In the genomic region with DNA sequence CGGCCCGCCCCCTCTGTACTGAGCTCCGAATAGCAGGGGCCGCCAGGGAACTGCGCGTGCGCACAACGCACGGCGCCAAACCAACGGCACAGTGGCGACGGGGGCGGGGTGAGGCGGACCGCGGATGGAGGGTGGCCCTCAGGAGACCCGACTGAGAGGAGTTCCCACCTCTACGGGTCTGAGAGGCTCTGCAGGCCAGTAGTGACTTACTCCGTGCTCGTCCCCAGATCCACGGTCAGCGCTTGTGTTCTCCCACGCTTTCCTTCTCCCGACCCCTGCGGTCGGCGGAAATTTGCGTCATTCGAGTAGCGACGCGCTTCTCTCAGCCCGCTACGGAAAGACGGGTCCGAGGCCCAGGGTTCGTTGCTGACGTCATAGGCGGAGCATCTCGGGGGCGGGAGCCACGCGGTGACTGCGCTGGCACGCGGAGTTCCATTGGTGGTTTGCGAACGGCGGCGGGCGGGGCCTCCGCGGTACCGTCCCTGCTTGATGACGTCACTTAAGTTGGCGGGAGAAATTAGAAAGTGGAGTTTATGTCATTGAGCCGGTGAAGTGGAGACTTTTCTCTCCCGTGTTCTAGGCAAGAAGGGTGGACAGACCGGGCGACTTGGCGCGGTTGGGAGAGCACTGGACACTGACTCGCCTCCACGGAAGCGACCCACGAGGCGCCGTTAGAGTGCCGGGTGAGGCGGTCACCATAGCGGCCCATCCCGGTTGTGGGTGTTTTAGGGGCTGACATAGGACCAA, we compare ENCODE assay signal across 8 mouse cellular contexts. TPM values are rescaled to one million over a fixed set of nuclear protein-coding genes. Genes with fewer than 3 reads are reported as not detected.
DNase-seq lines count a peak whose midpoint lies in the region; ATAC-seq and TF ChIP-seq lines count a peak whose summit lies in the region.

Gene Larp7, minus strand, starts transcription at position 377 of the 747 bp plus-strand sequence.
Gene Zgrf1, plus strand, starts transcription at position 517 of the 747 bp plus-strand sequence.

- peak; percentile 72 for DNase-seq in G1E (ENCODE audit: low spot score)
- DNase-seq in cerebellum, adult 18-20 months, result peak; percentile 99
- peak; percentile 97 for DNase-seq in heart, postnatal 36 days
- peak; percentile 99 for DNase-seq in layer of hippocampus, adult 2 months (ENCODE audit: low spot score in 2 of 2)
- peak; percentile 100 for DNase-seq in lung, embryonic 14.5 days
- DNase-seq in thymus, adult 2 months, result peak; percentile 98

- no peak for TF ChIP-seq CTCF in G1E (IDR thresholded peaks at IDR 0.05; ENCODE audit: low read depth, low read length)
- peak; percentile 26 for TF ChIP-seq CTCF in layer of hippocampus, adult 2 months (conservative IDR thresholded peaks at IDR 0.05)
- 0 out of 2 replicates have a peak, but pooled peaks have one; percentile 6 for TF ChIP-seq CTCF in lung, embryonic 14.5 days (IDR thresholded peaks at IDR 0.05; ENCODE audit: low read depth)
- no peak for TF ChIP-seq CTCF in olfactory bulb, adult 2 months (IDR thresholded peaks at IDR 0.05; ENCODE audit: insufficient read depth, low read depth, low read length)
- peak; percentile 74 for TF ChIP-seq CTCF in thymus, adult 2 months (IDR thresholded peaks at IDR 0.05; ENCODE audit: borderline replicate concordance, control insufficient read depth, extremely low read depth, insufficient read depth, low read length, poor library complexity)

- H3K4me1 ChIP-seq in G1E (ENCODE audit: insufficient read depth, low read depth, low read length), result peaks cover 33% of the 10 kb centered on the region
- H3K4me1 ChIP-seq in forebrain, embryonic 16.5 days (replicated peaks; ENCODE audit: control insufficient read depth, insufficient read depth, low read length), result peaks cover 8% of the 10 kb centered on the region
- no peaks in the 10 kb centered on the region for H3K4me1 ChIP-seq in lung, embryonic 14.5 days (ENCODE audit: insufficient read depth)
- no peaks in the 10 kb centered on the region for H3K4me1 ChIP-seq in olfactory bulb, adult 2 months (ENCODE audit: control insufficient read depth, insufficient read depth, low read length)
- H3K4me1 ChIP-seq in thymus, adult 2 months (replicated peaks; ENCODE audit: control insufficient read depth, insufficient read depth, low read length), result peaks cover 2% of the 10 kb centered on the region

- peak within 1 kb of the TSS; percentile 91 for H3K27ac ChIP-seq in forebrain, embryonic 16.5 days (ENCODE audit: low read length)
- H3K27ac ChIP-seq in layer of hippocampus, adult 2 months, result peak within 1 kb of the TSS; percentile 98
- peak within 1 kb of the TSS; percentile 93 for H3K27ac ChIP-seq in lung, embryonic 14.5 days (ENCODE audit: low read depth)
- H3K27ac ChIP-seq in olfactory bulb, adult 2 months (ENCODE audit: insufficient read depth, low read depth, low read length), result peak within 1 kb of the TSS; percentile 94
- H3K27ac ChIP-seq in thymus, adult 2 months (ENCODE audit: control insufficient read depth, insufficient read depth, low read length), result peak within 1 kb of the TSS; percentile 90

- H3K9me3 ChIP-seq in G1E (replicated peaks), result no peaks in the 10 kb centered on the region
- H3K9me3 ChIP-seq in forebrain, embryonic 16.5 days (ENCODE audit: control insufficient read depth, low read length), result no peaks in the 10 kb centered on the region
- H3K9me3 ChIP-seq in lung, embryonic 14.5 days (ENCODE audit: low read depth, low read length), result no peaks in the 10 kb centered on the region

- peak within 1 kb of the TSS; percentile 75 for H3K9ac ChIP-seq in forebrain, embryonic 16.5 days (replicated peaks; ENCODE audit: low read depth, low read length)
- peak within 1 kb of the TSS; percentile 73 for H3K9ac ChIP-seq in lung, embryonic 14.5 days

- H3K27me3 ChIP-seq in G1E (ENCODE audit: insufficient read depth, low read length), result no peaks in the 10 kb centered on the region
- H3K27me3 ChIP-seq in forebrain, embryonic 16.5 days (replicated peaks; ENCODE audit: control insufficient read depth, insufficient read depth, low read length), result no peaks in the 10 kb centered on the region
- no peaks in the 10 kb centered on the region for H3K27me3 ChIP-seq in lung, embryonic 14.5 days (ENCODE audit: insufficient read depth, low read length)
- H3K27me3 ChIP-seq in thymus, adult 2 months (ENCODE audit: control insufficient read depth, insufficient read depth, low read length), result no peaks in the 10 kb centered on the region

- ATAC-seq in G1E (ENCODE audit: extremely low read depth, insufficient number of reproducible peaks, low FRiP score, poor library complexity, severe bottlenecking), result peak; percentile 93
- ATAC-seq in forebrain, embryonic 16.5 days, result peak; percentile 99
- peak; percentile 99 for ATAC-seq in lung, embryonic 14.5 days (ENCODE audit: insufficient read depth)

- H3K4me2 ChIP-seq in forebrain, embryonic 16.5 days (ENCODE audit: low read length), result peak within 1 kb of the TSS; percentile 82
- peak within 1 kb of the TSS; percentile 57 for H3K4me2 ChIP-seq in lung, embryonic 14.5 days

- peak; percentile 39; the same call in 1 of the 2 replicates for TF ChIP-seq POLR2A in olfactory bulb, adult 2 months (IDR thresholded peaks at IDR 0.05; ENCODE audit: insufficient read depth, low read depth, low read length)
- peak; percentile 48; the same call in 1 of the 2 replicates for TF ChIP-seq POLR2A in thymus, adult 2 months (IDR thresholded peaks at IDR 0.05; ENCODE audit: control insufficient read depth, extremely low read depth, insufficient read depth, low read length, poor library complexity)

- WGBS in forebrain, embryonic 16.5 days, result under 1% methylated on average over 67 of the region's 73 CpGs
- WGBS in lung, embryonic 14.5 days, result under 1% methylated on average over 72 of the region's 73 CpGs
- WGBS in olfactory bulb, adult 2 months, result under 1% methylated on average over 73 of the region's 73 CpGs
- WGBS in thymus, adult 2 months, result under 1% methylated on average over 73 of the region's 73 CpGs

- intact Hi-C loops in heart, postnatal 36 days (cut with DNase I), result loop anchor here (2.0 to 10.0 kb wide), 2 partner anchors 284 to 368 kb away; partner anchors contain the start of gene Ap1ar

- peak within 1 kb of the TSS; percentile 78 for H3K4me3 ChIP-seq in G1E (ENCODE audit: low read depth, low read length)
- H3K4me3 ChIP-seq in forebrain, embryonic 16.5 days (replicated peaks; ENCODE audit: low read length), result peak within 1 kb of the TSS; percentile 77
- H3K4me3 ChIP-seq in layer of hippocampus, adult 2 months, result peak within 1 kb of the TSS; percentile 100
- peak within 1 kb of the TSS; percentile 80 for H3K4me3 ChIP-seq in lung, embryonic 14.5 days (ENCODE audit: low read depth, low read length)
- peak within 1 kb of the TSS; percentile 65 for H3K4me3 ChIP-seq in olfactory bulb, adult 2 months (ENCODE audit: insufficient read depth, low read depth, low read length)
- H3K4me3 ChIP-seq in thymus, adult 2 months (ENCODE audit: control insufficient read depth, insufficient read depth, low read length), result peak within 1 kb of the TSS; percentile 91

- H3K36me3 ChIP-seq in G1E (replicated peaks), result peaks cover 27% of the 10 kb centered on the region
- H3K36me3 ChIP-seq in forebrain, embryonic 16.5 days (ENCODE audit: control insufficient read depth, insufficient read depth), result no peaks in the 10 kb centered on the region
- H3K36me3 ChIP-seq in lung, embryonic 14.5 days (ENCODE audit: insufficient read depth), result peaks cover 20% of the 10 kb centered on the region; the same call in 1 of the 2 replicates
- no peaks in the 10 kb centered on the region for H3K36me3 ChIP-seq in thymus, adult 2 months (ENCODE audit: control insufficient read depth, insufficient read depth, low read length)

RNA-seq across cellular contexts. Expression of gene Larp7, which starts in this region (rescaled TPM):
- total RNA-seq in G1E (2014; fragmentation: Nextera tagmentation), result 76.6 and 86.7 TPM in 2 replicates
- total RNA-seq in G1E (2017), result 88.3 and 111 TPM in 2 replicates
- polyA plus RNA-seq in G1E (2012), result 44.9 and 48.0 TPM in 2 replicates
- polyA plus RNA-seq in forebrain, embryonic 16.5 days (2015; fragmentation: Nextera tagmentation; extraction: Ambion mirVana), result 30.1 and 31.1 TPM in 2 replicates
- total RNA-seq in heart, postnatal 36 days (2021), result 10 to 100 TPM; 19.9 to 22.6 TPM
- total RNA-seq in layer of hippocampus, adult 2 months (2021), result 10 to 100 TPM; 16.6 to 20.7 TPM
- 61.6 and 65.8 TPM in 2 replicates for polyA plus RNA-seq in lung, embryonic 14.5 days (2014; fragmentation: Nextera tagmentation; extraction: Ambion mirVana)
- not detected in 2 replicates for polyA plus RNA-seq in olfactory bulb, adult 2 months (2012; ENCODE audit: insufficient read depth, insufficient read length, low replicate concordance, missing spikeins)
- 2.8 and 3.5 TPM in 2 replicates for polyA plus RNA-seq in thymus, adult 2 months (2012; rRNA removed)

RNA-seq across cellular contexts. Expression of gene Zgrf1, which starts in this region (rescaled TPM):
- total RNA-seq in G1E (2014; fragmentation: Nextera tagmentation) (84.1 and 106 TPM in 2 replicates), G1E (2017) (33.4 and 36.5 TPM in 2 replicates)
- polyA plus RNA-seq in G1E (2012), result 1.6 and 2.4 TPM in 2 replicates
- 4.9 and 5.2 TPM in 2 replicates for polyA plus RNA-seq in forebrain, embryonic 16.5 days (2015; fragmentation: Nextera tagmentation; extraction: Ambion mirVana)
- total RNA-seq in heart, postnatal 36 days (2021), result under 1 TPM; 0.68 to 0.89 TPM
- total RNA-seq in layer of hippocampus, adult 2 months (2021), result 1 to 10 TPM; 2.3 to 2.5 TPM
- polyA plus RNA-seq in lung, embryonic 14.5 days (2014; fragmentation: Nextera tagmentation; extraction: Ambion mirVana), result 12.3 and 14.0 TPM in 2 replicates
- not detected in 2 replicates for polyA plus RNA-seq in olfactory bulb, adult 2 months (2012; ENCODE audit: insufficient read depth, insufficient read length, low replicate concordance, missing spikeins)
- polyA plus RNA-seq in thymus, adult 2 months (2012; rRNA removed), result 2.6 and 4.2 TPM in 2 replicates

Comparison
In these comparisons a context has a peak if more than half of its experiments do, and no peak if none do; other contexts are left out.
1. Peak in every context shown above with its lines: DNase-seq, ATAC-seq, H3K4me3 ChIP-seq and H3K27ac ChIP-seq.
2. RNA of gene Zgrf1 (total RNA-seq): 33.4 to 106 TPM in G1E; 2.3 to 2.5 TPM in layer of hippocampus, adult 2 months and 0.68 to 0.89 TPM in heart, postnatal 36 days; every median in the first group is over 4 times any median in the second.
3. CTCF ChIP-seq: peak in layer of hippocampus, adult 2 months (single experiment), lung, embryonic 14.5 days (single experiment) and thymus, adult 2 months (single experiment); none in G1E (single experiment) and olfactory bulb, adult 2 months (single experiment).